Mouse (Mus musculus) kidney, adult 10 weeks (tissue): ENCODE data around the gene Capza1. TPM values are rescaled to one million over a fixed set of nuclear protein-coding genes. Genes with fewer than 3 reads are reported as not detected.

ENCODE experiments used
- polyA plus RNA-seq: library from polyadenylated mRNA; stranded (reverse); fragments of 350-450 nt; fragmentation: Illumina TruSeq; extraction: RNeasy Lipid Tissue Mini Kit (QIAGEN cat#74804); gene quantifications from one replicate; pipeline ENCODE4 v1.2.3, GENCODE M21; 2014; ENCODE audit warnings: low read depth, low replicate concordance

Capza1 gene
- polyA plus RNA-seq = 122 TPM

GRCm38 (mm10) chr3:104863786-104864650 is at the start of gene Capza1, which contains the start of gene St7l:
Capza1 (minus strand) TSS chr3:104864505.
St7l (plus strand) TSS chr3:104864005.

DNA sequence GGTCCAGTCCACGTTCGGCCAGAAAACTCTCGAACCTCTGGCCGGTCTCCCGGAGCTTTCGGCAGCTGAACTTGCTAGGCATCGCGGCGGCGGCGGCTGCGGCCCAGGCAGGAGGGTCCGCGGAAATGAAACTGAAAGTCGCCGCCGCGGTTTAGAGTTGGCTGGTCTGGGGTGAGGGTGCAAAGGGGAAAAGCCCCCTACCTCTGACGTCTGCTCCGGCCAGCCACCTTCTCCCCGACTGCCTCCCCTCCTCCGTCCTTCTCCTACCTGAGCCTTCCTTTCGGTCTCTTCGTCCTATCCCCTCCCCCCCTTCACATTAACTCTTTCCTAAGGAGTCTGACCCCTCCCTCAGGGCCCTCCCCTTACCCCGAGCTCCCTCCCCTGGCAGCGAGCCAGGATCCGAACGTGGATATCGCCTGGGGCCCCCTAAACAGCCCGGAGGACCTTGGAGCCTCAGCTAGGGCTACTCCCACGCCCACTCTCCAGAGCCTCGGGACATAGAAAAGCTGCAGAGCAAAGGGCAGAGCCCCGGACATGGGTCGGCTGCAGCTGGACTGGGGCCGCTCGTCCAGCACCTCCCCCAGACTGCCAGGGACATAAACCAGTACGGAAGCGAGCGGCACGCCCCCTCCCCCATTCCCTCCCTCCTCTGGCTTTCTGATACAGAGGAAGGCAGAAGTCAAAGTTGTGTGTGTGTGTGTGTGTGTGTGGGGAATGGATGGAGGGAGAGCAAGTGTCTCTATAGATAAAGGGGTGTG is 46.1 kb downstream of the Capza1 start, which contains the start of gene Mov10:
Gene Mov10 (minus strand): TSS at position 573 of the 758 bp plus-strand sequence.

DNA sequence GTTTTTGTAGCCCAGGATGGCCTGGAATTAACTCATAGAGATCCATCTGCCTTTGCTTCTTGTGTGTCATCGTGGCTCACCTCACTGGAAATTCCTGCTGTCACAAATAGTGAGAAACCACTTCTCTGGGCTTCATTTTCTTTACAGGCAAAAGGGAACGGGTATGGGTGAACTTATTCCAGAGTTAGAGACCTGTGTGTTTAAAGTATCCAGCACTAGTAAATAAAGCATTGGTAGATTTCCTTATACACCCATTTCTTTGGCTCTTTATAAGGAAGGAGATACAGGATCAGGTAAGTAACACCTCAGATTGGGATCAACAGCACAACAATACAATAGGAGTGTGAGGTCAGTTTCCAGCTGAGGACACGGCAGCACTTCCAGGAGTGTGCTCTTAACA is 76.2 kb downstream of the Capza1 start, which contains the start of gene Rhoc:
Gene Rhoc (plus strand): TSS at position 301 of the 400 bp plus-strand sequence.

GRCm38 (mm10) chr3:104781471-104781903 is 82.8 kb downstream of the Capza1 start, which contains the start of gene Fam19a3:
Fam19a3 (minus strand) TSS chr3:104781840.

GRCm38 (mm10) chr3:104780561-104781420 is 83.5 kb downstream of the Capza1 start, which contains the start of gene Ppm1j:
Ppm1j (plus strand) TSS chr3:104781056.

Other genes starting within 250 kb of the Capza1 start
- 64.2 TPM for gene Slc16a1, start 225.8 kb downstream of the Capza1 start, polyA plus RNA-seq
- not detected for gene Ppm1j, start 83.4 kb downstream of the Capza1 start, polyA plus RNA-seq
- not detected for gene Fam19a3, start 82.7 kb downstream of the Capza1 start, polyA plus RNA-seq
- gene Rhoc, start 76.1 kb downstream of the Capza1 start, polyA plus RNA-seq = 12.4 TPM
- 0.73 TPM for gene Mov10, start 45.9 kb downstream of the Capza1 start, polyA plus RNA-seq
- gene St7l, start 500 bp downstream of the Capza1 start, polyA plus RNA-seq = 97.5 TPM
- gene Wnt2b, start 97.4 kb upstream of the Capza1 start, polyA plus RNA-seq = 0.32 TPM
- gene Cttnbp2nl, start 188.6 kb upstream of the Capza1 start, polyA plus RNA-seq = 22.6 TPM
- not detected for gene 4930564D02Rik, start 202.3 kb upstream of the Capza1 start, polyA plus RNA-seq